Mouse (Mus musculus): ENCODE measurements around the gene Ssh1. TPM values are rescaled to one million over a fixed set of nuclear protein-coding genes. Genes with fewer than 3 reads are reported as not detected.

Ssh1 gene
- total RNA-seq (2021): 10 to 100 TPM; 24.3 to 27.1 TPM
- long read RNA-seq, experiment 1, full-length matches to known transcripts: 2 of 31 reads
- long read RNA-seq, experiment 1, partial matches to known transcripts: 21 of 31 reads
- long read RNA-seq, experiment 1, other reads (novel, unspliced or antisense): 8 of 31 reads
- long read RNA-seq, experiment 2, full-length matches to known transcripts: 2 of 16 reads
- long read RNA-seq, experiment 2, partial matches to known transcripts: 7 of 16 reads
- long read RNA-seq, experiment 2, other reads (novel, unspliced or antisense): 7 of 16 reads

- peak; percentile 85 to 89 for DNase-seq (ENCODE audit: low spot score in 2 of 2)
Observed at GRCm38 (mm10) chr5:113993487-113994465, at the start of gene Ssh1. Ssh1 (minus strand) TSS chr5:113993894.

GRCm38 (mm10) chr5:114041327-114041930 is 47.7 kb upstream of the Ssh1 start:
- DNase-seq (ENCODE audit: low spot score in 2 of 2): no peak

GRCm38 (mm10) chr5:114040911-114041310 is 47.2 kb upstream of the Ssh1 start:
- DNase-seq (ENCODE audit: low spot score in 2 of 2): no peak

GRCm38 (mm10) chr5:114040508-114040907 is 46.8 kb upstream of the Ssh1 start:
- no peak for DNase-seq (ENCODE audit: low spot score in 2 of 2)

- DNase-seq (ENCODE audit: low spot score in 2 of 2): no peak
Observed at GRCm38 (mm10) chr5:114035111-114035510, 41.4 kb upstream of the Ssh1 start.

GRCm38 (mm10) chr5:114034393-114034792 is 40.7 kb upstream of the Ssh1 start:
- no peak for DNase-seq (ENCODE audit: low spot score in 2 of 2)

- DNase-seq (ENCODE audit: low spot score in 2 of 2): no peak
Observed at GRCm38 (mm10) chr5:114032161-114032763, 38.6 kb upstream of the Ssh1 start.

GRCm38 (mm10) chr5:114030652-114031051 is 37.0 kb upstream of the Ssh1 start:
- no peak for DNase-seq (ENCODE audit: low spot score in 2 of 2)

- DNase-seq (ENCODE audit: low spot score in 2 of 2): no peak
Observed at GRCm38 (mm10) chr5:114028111-114028510, 34.4 kb upstream of the Ssh1 start.

GRCm38 (mm10) chr5:114027217-114027944 is 33.7 kb upstream of the Ssh1 start:
- no peak for DNase-seq (ENCODE audit: low spot score in 2 of 2)

- DNase-seq (ENCODE audit: low spot score in 2 of 2): no peak
Observed at GRCm38 (mm10) chr5:114024885-114025284, 31.2 kb upstream of the Ssh1 start.

- DNase-seq (ENCODE audit: low spot score in 2 of 2): no peak
Observed at GRCm38 (mm10) chr5:114024390-114024789, 30.7 kb upstream of the Ssh1 start.

GRCm38 (mm10) chr5:114015121-114015520 is 21.4 kb upstream of the Ssh1 start:
- no peak for DNase-seq (ENCODE audit: low spot score in 2 of 2)

GRCm38 (mm10) chr5:114009049-114009448 is 15.4 kb upstream of the Ssh1 start:
- DNase-seq (ENCODE audit: low spot score in 2 of 2): no peak

- DNase-seq (ENCODE audit: low spot score in 2 of 2): no peak
Observed at GRCm38 (mm10) chr5:114007753-114008453, 14.2 kb upstream of the Ssh1 start.

- DNase-seq (ENCODE audit: low spot score in 2 of 2): no peak
Observed at GRCm38 (mm10) chr5:114006974-114007373, 13.3 kb upstream of the Ssh1 start.

GRCm38 (mm10) chr5:114005100-114005499 is 11.4 kb upstream of the Ssh1 start:
- no peak for DNase-seq (ENCODE audit: low spot score in 2 of 2)

- no peak for DNase-seq (ENCODE audit: low spot score in 2 of 2)
Observed at GRCm38 (mm10) chr5:114004573-114004972, 10.9 kb upstream of the Ssh1 start.

- DNase-seq (ENCODE audit: low spot score in 2 of 2): no peak
Observed at GRCm38 (mm10) chr5:114003542-114003941, 9.8 kb upstream of the Ssh1 start, which contains the start of gene Dao. Dao (plus strand) TSS chr5:114003703.

GRCm38 (mm10) chr5:113999382-113999781 is 5.7 kb upstream of the Ssh1 start:
- DNase-seq (ENCODE audit: low spot score in 2 of 2): no peak

All from left cerebral cortex, adult 18-20 months (tissue).